Mouse (Mus musculus): ENCODE data around the gene Prr12.
A peak's percentile ranks its signal among the peaks of the same experiment; 100 is the strongest.

The Prr12 gene

DNA sequence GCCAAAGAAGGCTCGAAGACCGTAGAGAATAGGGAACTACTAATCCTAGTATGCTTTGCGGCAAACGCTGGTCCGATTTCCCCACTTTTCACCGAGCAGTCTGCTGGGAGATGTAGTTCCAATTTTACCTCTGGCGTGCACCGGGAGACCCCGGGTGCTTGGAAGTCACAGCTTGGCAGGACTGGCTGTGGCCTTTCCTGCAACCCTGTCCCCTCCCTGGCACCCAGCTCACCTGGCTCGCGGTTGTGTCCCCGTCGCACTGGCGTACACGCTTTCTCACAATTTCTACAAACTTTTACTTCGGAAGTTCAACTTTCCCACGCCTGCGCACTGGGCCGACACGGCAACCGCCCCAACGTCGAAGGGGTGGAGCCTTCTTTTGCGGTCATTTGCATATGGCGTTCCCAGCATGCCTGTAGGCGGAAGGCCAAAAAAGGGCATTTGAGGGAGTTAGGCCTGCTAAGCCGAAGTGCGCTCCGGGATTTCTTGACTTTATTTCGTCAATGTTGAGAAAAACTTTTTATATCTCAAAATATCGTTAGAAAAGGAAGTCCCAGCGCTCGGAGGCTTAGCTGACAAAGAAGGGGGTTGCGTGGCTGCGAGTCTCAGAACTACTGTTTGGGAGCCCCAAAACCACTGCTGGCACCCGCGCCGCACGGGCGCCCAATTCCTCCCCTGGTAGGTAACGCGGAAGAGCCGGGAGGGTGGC lies 55.3 kb downstream of the Prr12 start, which contains the start of gene Irf3:
Gene Irf3, plus strand, starts transcription at position 418 of the 709 bp plus-strand sequence.
- peak; percentile 92 to 96 for DNase-seq

DNA sequence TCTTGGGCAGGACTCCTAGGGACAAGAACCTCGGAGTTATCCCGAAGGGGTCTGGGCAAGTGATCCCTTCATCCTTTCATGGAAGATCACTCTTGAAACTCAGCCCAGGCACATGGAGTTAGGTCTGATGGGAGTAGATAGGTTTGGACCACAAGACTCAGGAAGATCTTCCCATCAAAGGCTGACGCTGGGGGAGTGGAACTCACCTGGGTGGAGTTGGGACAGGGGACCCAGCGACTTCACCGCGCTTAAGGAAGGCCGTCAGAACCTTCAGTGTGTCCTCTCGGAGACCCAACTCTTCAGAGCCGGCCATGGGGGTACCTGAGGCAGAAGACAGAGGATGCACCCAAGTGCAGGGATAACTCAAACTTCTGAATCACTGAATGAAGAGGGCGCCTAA lies 56.0 kb downstream of the Prr12 start:
- DNase-seq: no peak

DNA sequence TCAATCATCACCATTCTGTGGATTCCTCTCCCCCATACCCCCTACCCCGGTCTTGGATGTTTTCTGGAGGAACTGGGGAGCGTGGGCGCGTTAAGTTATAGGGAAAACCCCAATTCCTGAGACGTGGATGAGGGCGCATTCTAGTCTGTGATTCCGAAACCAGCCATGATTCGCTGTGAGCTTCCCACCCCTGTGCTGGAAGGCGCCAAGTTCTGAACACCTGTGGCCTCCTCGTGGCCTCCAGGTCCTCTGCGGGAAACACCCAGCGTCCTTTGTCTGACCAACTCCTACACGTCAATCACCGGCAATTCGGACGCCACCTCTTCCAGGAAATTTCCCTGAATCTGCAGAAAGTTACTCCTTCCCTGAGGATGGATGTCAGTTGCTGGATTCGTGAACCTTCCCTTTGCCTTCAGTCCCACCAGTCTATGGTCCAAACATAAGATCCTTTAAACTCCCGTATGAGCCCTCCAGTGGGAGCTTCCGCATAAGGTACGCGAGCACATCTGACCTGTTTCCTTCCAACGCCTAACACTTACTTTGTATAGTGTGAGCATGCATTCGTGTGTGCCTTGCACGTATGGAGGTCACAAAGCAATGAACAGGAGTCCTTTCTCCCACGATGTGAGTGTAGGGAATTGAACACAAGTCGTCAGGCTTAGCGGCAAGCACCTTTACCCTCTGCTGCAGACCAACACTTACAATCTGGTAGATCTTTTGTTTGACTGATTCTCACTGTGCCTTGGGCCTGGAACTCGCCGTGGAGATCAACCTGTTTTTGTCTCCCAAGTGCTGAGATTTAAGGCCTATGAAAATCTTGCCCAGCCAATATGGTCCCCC lies 65.6 kb downstream of the Prr12 start:
- no peak for DNase-seq

DNA sequence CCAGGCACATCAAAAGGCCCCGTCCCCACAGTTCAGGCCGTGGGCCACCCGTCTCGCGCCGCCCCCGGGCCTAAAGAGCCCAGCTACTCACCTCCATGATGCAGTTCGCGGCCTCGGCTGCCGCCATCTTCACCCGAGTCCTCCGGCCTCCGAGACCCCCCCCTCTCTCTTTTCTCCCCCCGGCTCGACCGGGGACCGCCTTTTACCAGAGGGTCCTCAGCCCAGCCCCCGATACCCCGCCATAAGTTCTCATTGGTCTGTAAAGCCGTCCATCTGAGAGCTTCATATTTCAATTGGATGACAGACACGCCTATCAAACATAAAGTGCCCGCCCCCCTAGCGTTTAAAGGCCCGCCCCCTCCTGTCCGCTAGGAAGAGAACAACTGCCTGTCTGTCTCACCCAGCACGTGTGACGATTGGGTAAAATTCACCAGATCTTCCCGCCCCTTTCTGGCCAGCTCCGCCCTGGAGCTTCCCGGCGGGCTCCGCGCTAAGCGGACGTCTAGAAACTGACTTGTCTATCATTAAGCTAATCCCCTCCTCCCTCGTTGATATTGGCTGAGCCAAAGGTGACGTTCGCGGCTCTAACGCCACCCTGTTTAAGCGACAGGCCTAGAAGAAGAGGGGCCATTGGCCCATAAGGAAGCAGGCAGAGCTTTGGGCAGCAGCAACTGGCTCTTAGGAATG lies 66.3 kb downstream of the Prr12 start, which contains the start of gene Prmt1:
Gene Prmt1, minus strand, starts transcription at position 377 of the 687 bp plus-strand sequence.
- peak; percentile 94 to 97 for DNase-seq

DNA sequence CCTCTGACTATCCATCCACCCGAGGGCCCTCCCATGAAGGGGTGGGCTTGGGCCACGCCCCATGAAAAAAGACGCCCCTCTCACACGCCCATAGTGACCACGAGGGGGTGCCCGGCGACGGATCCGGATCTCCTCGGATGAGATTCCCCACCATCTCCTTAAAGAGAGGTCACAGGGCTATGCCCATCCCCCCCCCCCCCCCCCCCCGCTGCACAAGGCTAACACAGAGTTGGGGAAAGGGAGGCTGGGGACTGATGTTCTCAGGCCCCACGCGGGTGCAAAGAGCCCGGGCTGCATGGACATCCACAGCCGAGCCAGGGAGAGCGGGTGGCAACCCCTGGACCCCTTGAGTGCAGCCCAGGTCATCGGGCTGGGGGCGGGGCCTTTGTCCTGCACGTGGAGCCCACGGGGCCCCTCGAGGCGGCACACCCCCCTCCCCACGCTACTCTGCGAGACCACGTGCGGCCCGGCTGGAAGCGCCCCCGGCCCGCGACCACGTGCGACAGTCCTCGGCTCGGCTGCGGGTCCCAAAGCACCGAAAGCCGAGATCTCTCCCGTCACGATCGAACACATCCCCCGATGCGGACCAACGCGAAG lies 67.0 kb downstream of the Prr12 start:
- peak; percentile 54 to 59 for DNase-seq

DNA sequence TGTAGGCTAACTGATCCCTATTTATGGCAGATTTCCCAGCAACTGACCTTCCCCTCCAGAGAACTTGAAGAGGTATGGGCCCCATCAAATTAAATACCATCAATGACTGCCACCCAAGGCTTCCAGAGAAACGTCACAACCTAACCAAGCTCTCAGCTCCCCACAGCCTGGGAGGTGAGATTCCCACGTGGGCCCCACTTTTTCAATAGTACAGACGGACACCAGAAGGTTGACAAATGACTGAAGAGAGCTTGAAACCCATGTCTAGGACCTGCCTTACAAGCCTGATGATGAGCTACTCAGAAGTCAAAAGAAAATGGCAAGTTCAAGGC lies 67.9 kb downstream of the Prr12 start:
- DNase-seq: no peak

DNA sequence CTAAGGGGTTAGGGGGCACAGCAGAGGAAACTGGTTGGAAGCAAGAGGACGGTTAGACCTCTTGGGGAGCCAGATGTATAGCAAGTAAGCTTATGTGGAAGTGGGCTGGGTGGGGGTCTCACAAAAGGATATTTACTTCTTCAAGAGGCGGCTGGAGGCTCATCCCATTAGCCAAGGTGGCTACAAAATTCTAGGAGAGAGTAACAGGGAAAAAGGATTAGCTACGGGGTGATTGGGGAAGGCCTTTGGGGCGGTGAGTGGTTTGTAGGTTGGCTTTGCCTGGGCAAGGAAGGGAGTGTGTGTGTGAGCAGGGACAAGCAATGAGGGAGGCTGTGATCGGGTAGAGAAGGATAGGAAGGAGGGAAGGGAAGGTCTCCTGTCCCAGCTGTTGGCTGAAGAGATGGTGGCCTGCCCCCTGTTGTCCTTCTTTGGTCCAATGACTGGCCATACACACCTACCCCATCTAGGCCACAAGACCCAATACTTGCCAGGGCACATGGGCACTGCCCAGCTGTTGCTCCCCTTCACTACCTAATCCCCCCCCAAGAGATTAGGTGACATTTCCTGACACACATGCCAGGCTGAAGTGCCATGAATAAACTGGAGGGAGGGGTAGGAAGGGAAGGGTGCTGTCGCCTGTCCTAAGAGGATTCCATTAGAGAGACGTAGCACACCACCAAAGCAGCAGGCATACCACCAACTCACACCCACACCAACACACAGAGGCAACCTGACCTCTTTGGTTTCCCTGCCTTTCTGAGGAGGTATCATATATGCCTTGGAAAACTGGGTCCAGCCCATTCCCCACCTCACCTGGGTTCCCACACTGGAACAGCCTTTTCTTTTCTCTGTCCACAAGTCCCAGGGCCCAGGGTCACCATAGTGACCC lies 68.5 kb downstream of the Prr12 start:
- DNase-seq: no peak

DNA sequence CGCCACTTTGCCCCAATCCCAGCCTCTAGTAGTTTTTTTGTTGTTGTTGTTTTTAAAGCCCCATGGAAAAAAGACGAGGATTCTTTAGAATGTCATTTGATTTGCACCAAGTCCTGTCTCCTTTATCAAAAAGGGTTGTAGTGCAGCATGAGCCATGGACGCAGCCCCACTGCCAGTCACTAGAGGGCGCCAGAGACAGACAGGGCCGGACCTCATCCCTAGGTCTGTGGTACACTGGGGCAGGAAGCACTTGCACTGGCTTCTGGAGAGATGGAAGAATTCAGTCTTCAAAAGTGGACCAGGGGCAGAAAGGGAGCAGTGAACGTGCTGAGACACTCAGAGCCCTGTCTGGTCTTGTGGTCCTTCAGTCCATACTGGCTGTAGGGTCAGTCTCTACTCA lies 69.6 kb downstream of the Prr12 start:
- peak; percentile 64 to 86 for DNase-seq

DNA sequence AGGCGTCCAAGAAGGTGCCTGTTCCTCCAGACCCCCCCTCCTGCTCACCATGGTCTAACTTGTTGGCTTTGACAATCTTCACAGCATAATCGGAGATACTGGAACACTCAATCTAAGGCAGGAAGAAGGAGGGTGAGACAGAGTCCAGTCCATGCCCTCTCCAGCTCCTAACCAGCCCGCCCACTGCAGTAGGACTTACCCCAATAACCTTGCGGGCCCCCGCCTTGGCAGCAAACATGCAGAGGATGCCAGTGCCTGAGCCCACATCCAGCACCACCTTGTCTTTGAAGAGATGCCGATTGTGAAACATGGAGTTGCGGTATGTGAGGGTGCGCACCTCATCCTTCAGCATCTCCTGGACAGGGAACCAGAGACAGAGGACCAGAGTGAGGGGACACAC lies 71.1 kb downstream of the Prr12 start:
- no peak for DNase-seq

DNA sequence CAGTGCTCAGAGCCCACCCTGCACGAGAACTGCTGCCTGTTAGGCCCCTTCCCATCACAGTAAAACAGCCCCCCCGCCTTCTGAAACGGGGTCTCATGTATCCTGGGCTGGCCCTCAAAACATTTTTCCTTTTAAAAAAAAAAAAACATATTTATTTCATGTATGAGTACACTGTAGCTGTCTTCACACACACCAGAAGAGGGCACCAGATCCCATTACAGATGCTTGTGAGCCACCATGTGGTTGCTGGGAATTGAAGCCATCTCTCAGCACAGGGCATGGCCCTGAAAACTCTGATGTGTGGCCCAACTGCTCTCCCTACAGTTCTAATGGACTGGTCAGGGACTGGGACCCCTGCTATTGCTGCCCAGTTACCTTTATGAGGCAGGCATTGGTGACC lies 74.4 kb downstream of the Prr12 start:
- DNase-seq: no peak

All from spleen, adult 18-20 months (tissue).